Mouse (Mus musculus) heart, adult 2 months (tissue): ENCODE results near the gene Rhox4d. TPM values are rescaled to one million over a fixed set of nuclear protein-coding genes. Genes with fewer than 3 reads are reported as not detected.
"Not testable (repeated sequence)": the region's sequence is repeated elsewhere in the genome, so short reads cannot be mapped to it uniquely, and the experiment has no call there.

Experiments used
- DNase-seq, 2 experiments: peaks; one replicate each; pipeline ENCODE4 v3.0.0; 2021
- H3K27ac ChIP-seq: fragments of 200-600 bp; 2 replicates; pipeline ENCODE4 v1.8.1; 2022
- H3K27me3 ChIP-seq: fragments of 200-500 bp; 2 replicates; pipeline ENCODE4 v1.6.1; 2012; ENCODE audit warnings: mild to moderate bottlenecking, low read length, inconsistent platforms, mixed read lengths; ENCODE audit not compliant: control insufficient read depth, insufficient read depth
- H3K36me3 ChIP-seq: fragments of 200-500 bp; 2 replicates; pipeline ENCODE4 v1.6.1; 2012; ENCODE audit warnings: low read length, inconsistent platforms; ENCODE audit not compliant: control insufficient read depth, insufficient read depth
- H3K4me1 ChIP-seq: fragments of 200-500 bp; 2 replicates; pipeline ENCODE4 v1.6.1; 2011; ENCODE audit warnings: low read length; ENCODE audit not compliant: control insufficient read depth, insufficient read depth
- H3K4me3 ChIP-seq: fragments of 200-600 bp; 2 replicates; pipeline ENCODE4 v1.8.1; 2022
- H3K79me2 ChIP-seq: fragments of 200-500 bp; replicated peaks from 2 replicates; pipeline ENCODE4 v1.6.1; 2012; ENCODE audit warnings: mild to moderate bottlenecking, inconsistent platforms, low read length, moderate library complexity, mixed read lengths; ENCODE audit not compliant: control insufficient read depth, insufficient read depth
- H3K9ac ChIP-seq: fragments of 200-500 bp; 2 replicates; pipeline ENCODE4 v1.6.1; 2012; ENCODE audit warnings: low read depth, mild to moderate bottlenecking, control low read depth, inconsistent platforms, low read length, mixed read lengths
- WGBS: fragments of 180-500 bp; shearing (Covaris S2); methylation state at CpG from one replicate; pipeline ENCODE4 v1.1.7; 2018; 5-methylcytosine and 5-hydroxymethylcytosine counted together
- intact Hi-C: fragments of 180-260 bp; cut with DNase I; formaldehyde crosslinking; loops from one replicate; pipeline ENCODE4 v1.15.1; 2025
- long read RNA-seq: library from polyadenylated mRNA; stranded (forward); transcript quantifications from one replicate; pipeline ENCODE4 v2.0.0, GENCODE M21; 2021
- polyA plus RNA-seq: library from polyadenylated mRNA; depleted of rRNA; stranded (reverse); fragments of >200 nt; gene quantifications from 2 replicates; pipeline ENCODE4 v1.2.3, GENCODE M21; 2012; rRNA removed
- total RNA-seq, 2 experiments: library from RNA; stranded (reverse); gene quantifications; 2 replicates each; pipeline ENCODE4 v1.2.3; 2021

Rhox4d gene
- total RNA-seq = not detected
- polyA plus RNA-seq = not detected in 2 replicates
- long read RNA-seq = 0 reads

DNA sequence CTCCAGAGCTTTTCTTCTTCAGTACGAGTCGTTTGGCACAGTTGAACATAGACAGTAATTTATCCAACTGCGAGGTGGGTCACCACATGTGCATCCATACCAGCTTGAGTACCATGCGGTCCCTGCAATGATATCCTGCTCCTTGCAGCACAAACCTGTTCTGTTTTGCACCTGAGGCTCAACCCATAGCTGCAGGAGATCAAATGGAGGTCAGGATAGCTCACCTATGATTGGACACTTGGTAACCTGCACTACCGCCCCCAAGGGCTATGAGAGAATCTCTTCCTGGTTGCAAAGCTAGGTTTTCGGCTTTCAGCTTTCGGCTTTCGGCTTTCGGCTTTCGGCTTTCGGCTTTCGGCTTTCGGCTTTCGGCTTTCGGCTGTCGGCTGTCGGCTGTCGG lies at the start of gene Rhox4d:
Gene Rhox4d (plus strand): TSS at position 301 of the 400 bp plus-strand sequence.
- intact Hi-C loops, H3K79me2 ChIP-seq, H3K4me3 ChIP-seq, H3K9ac ChIP-seq, H3K27ac ChIP-seq, DNase-seq, H3K27me3 ChIP-seq, H3K4me1 ChIP-seq, H3K36me3 ChIP-seq: not testable (repeated sequence)
- 92% methylated on average over 17 of the region's 18 CpGs for WGBS

DNA sequence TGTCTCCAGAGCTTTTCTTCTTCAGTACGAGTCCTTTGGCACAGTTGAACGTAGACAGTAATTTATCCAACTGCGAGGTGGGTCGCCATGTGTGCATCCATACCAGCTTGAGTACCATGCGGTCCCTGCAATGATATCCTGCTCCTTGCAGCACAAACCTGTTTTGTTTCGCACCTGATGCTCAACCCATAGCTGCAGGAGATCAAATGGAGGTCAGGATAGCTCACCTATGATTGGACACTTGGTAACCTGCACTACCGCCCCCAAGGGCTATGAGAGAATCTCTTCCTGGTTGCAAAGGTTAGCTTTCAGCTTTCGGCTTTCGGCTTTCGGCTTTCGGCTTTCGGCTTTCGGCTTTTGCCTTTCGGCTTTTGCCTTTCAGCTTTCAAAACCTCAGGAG lies 34.1 kb upstream of the Rhox4d start, which contains the start of gene Rhox4c:
Gene Rhox4c (plus strand): TSS at position 301 of the 400 bp plus-strand sequence.
- H3K4me1 ChIP-seq, H3K36me3 ChIP-seq, H3K9ac ChIP-seq, H3K27ac ChIP-seq, H3K4me3 ChIP-seq, DNase-seq, H3K27me3 ChIP-seq, intact Hi-C loops, H3K79me2 ChIP-seq: not testable (repeated sequence)
- WGBS = 89% methylated on average over 14 of the region's 14 CpGs

DNA sequence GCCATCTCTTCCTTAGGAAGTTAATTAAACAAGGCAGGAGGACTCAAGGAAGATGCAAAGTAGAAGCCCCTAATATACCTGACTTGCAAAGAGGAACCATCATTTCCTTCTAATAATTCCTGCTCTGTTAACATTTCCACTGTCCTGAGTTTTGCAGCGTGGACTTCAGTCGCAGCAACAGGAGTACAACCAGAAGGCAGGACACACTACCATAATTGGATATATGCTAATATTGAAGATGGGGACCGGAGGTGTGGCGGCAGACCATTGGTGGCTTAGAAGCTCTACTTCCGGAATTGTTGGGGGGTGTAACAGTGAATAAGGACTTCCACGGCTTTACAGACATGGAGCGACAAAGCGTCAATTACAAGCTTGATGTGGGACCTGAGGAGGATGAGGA lies 16.0 kb downstream of the Rhox4d start, which contains the start of gene Rhox2e:
Gene Rhox2e (plus strand): TSS at position 301 of the 400 bp plus-strand sequence.
- WGBS = 100% methylated on average over 2 of the region's 8 CpGs
- intact Hi-C loops, DNase-seq, H3K4me3 ChIP-seq, H3K36me3 ChIP-seq, H3K4me1 ChIP-seq, H3K27me3 ChIP-seq, H3K27ac ChIP-seq, H3K9ac ChIP-seq, H3K79me2 ChIP-seq: not testable (repeated sequence)

DNA sequence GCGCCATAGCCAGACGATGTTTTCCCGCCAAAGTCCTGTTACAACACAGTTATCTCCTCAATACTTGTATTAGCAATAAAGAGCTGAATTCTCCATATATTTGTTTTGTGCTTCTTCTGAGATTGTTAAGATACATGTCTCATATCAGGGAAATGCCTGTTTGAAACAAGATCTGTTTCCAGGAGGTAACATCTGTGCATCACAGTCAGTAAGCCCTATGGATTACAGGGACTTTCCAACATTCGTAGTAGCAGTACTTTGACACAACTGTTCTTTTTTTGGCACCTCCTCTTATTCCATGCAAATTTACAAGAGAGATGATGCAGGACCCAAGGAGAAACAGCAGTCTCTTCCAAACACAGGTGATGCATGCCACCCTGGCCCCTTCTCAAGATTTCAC lies 27.6 kb downstream of the Rhox4d start, which contains the start of gene Rhox3e:
Gene Rhox3e (plus strand): TSS at position 301 of the 400 bp plus-strand sequence.
- 75% methylated on average over 1 of the region's 4 CpGs for WGBS
- H3K27ac ChIP-seq, H3K4me3 ChIP-seq, intact Hi-C loops, H3K79me2 ChIP-seq, H3K9ac ChIP-seq, DNase-seq, H3K27me3 ChIP-seq, H3K36me3 ChIP-seq, H3K4me1 ChIP-seq: not testable (repeated sequence)

DNA sequence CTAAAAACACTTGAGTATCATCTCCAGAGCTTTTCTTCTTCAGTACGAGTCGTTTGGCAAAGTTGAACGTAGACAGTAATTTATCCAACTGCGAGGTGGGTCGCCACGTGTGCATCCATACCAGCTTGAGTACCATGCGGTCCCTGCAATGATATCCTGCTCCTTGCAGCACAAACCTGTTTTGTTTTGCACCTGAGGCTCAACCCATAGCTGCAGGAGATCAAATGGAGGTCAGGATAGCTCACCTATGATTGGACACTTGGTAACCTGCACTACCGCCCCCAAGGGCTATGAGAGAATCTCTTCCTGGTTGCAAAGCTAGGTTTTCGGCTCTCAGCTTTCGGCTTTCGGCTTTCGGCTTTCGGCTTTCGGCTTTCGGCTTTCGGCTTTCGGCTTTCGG lies 43.0 kb downstream of the Rhox4d start, which contains the start of gene Rhox4e:
Gene Rhox4e (plus strand): TSS at position 301 of the 400 bp plus-strand sequence.
- H3K27ac ChIP-seq, intact Hi-C loops, H3K4me3 ChIP-seq, DNase-seq, H3K9ac ChIP-seq, H3K36me3 ChIP-seq, H3K27me3 ChIP-seq, H3K4me1 ChIP-seq, H3K79me2 ChIP-seq: not testable (repeated sequence)
- 96% methylated on average over 9 of the region's 18 CpGs for WGBS

Other genes starting within 250 kb of the Rhox4d start
- not detected for gene Rhox4a, start 249.0 kb upstream of the Rhox4d start, total RNA-seq
- gene Rhox4a, start 249.0 kb upstream of the Rhox4d start, polyA plus RNA-seq = not detected in 2 replicates
- not detected for gene Rhox3a2, start 134.3 kb upstream of the Rhox4d start, total RNA-seq
- not detected in 2 replicates for gene Rhox3a2, start 134.3 kb upstream of the Rhox4d start, polyA plus RNA-seq
- gene Rhox4a2, start 123.5 kb upstream of the Rhox4d start, total RNA-seq = not detected
- gene Rhox4a2, start 123.5 kb upstream of the Rhox4d start, polyA plus RNA-seq = not detected in 2 replicates
- gene Rhox2b, start 102.3 kb upstream of the Rhox4d start, total RNA-seq = not detected
- gene Rhox2b, start 102.3 kb upstream of the Rhox4d start, polyA plus RNA-seq = not detected in 2 replicates
- gene Rhox4b, start 81.9 kb upstream of the Rhox4d start, total RNA-seq = not detected
- gene Rhox4b, start 81.9 kb upstream of the Rhox4d start, polyA plus RNA-seq = not detected in 2 replicates
- gene Rhox2c, start 60.7 kb upstream of the Rhox4d start, total RNA-seq = not detected
- gene Rhox2c, start 60.7 kb upstream of the Rhox4d start, polyA plus RNA-seq = not detected in 2 replicates
- not detected for gene Rhox3c, start 55.8 kb upstream of the Rhox4d start, total RNA-seq
- gene Rhox3c, start 55.8 kb upstream of the Rhox4d start, polyA plus RNA-seq = not detected in 2 replicates
- gene Rhox4c, start 34.0 kb upstream of the Rhox4d start, total RNA-seq = not detected
- gene Rhox4c, start 34.0 kb upstream of the Rhox4d start, polyA plus RNA-seq = not detected in 2 replicates
- gene Rhox2d, start 20.9 kb upstream of the Rhox4d start, total RNA-seq = not detected
- not detected in 2 replicates for gene Rhox2d, start 20.9 kb upstream of the Rhox4d start, polyA plus RNA-seq
- not detected for gene Rhox2e, start 16.1 kb downstream of the Rhox4d start, total RNA-seq
- not detected in 2 replicates for gene Rhox2e, start 16.1 kb downstream of the Rhox4d start, polyA plus RNA-seq
- not detected for gene Rhox3e, start 27.7 kb downstream of the Rhox4d start, total RNA-seq
- not detected in 2 replicates for gene Rhox3e, start 27.7 kb downstream of the Rhox4d start, polyA plus RNA-seq
- not detected for gene Rhox4e, start 43.1 kb downstream of the Rhox4d start, total RNA-seq
- gene Rhox4e, start 43.1 kb downstream of the Rhox4d start, polyA plus RNA-seq = not detected in 2 replicates
- gene Rhox2f, start 57.0 kb downstream of the Rhox4d start, total RNA-seq = not detected
- gene Rhox2f, start 57.0 kb downstream of the Rhox4d start, polyA plus RNA-seq = not detected in 2 replicates
- not detected for gene Rhox3f, start 66.6 kb downstream of the Rhox4d start, total RNA-seq
- gene Rhox3f, start 66.6 kb downstream of the Rhox4d start, polyA plus RNA-seq = not detected in 2 replicates
- not detected for gene Rhox4f, start 93.3 kb downstream of the Rhox4d start, total RNA-seq
- not detected in 2 replicates for gene Rhox4f, start 93.3 kb downstream of the Rhox4d start, polyA plus RNA-seq
- gene Rhox3g, start 114.3 kb downstream of the Rhox4d start, total RNA-seq = not detected
- not detected in 2 replicates for gene Rhox3g, start 114.3 kb downstream of the Rhox4d start, polyA plus RNA-seq
- not detected for gene Rhox2g, start 129.1 kb downstream of the Rhox4d start, total RNA-seq
- not detected in 2 replicates for gene Rhox2g, start 129.1 kb downstream of the Rhox4d start, polyA plus RNA-seq
- not detected for gene Rhox4g, start 137.0 kb downstream of the Rhox4d start, total RNA-seq
- gene Rhox4g, start 137.0 kb downstream of the Rhox4d start, polyA plus RNA-seq = not detected in 2 replicates
- not detected for gene Rhox3h, start 154.4 kb downstream of the Rhox4d start, total RNA-seq
- not detected in 2 replicates for gene Rhox3h, start 154.4 kb downstream of the Rhox4d start, polyA plus RNA-seq
- not detected for gene Rhox2h, start 158.9 kb downstream of the Rhox4d start, total RNA-seq
- not detected in 2 replicates for gene Rhox2h, start 158.9 kb downstream of the Rhox4d start, polyA plus RNA-seq